Mouse (Mus musculus): Measurements from ENCODE around the gene Kif6.

DNA sequence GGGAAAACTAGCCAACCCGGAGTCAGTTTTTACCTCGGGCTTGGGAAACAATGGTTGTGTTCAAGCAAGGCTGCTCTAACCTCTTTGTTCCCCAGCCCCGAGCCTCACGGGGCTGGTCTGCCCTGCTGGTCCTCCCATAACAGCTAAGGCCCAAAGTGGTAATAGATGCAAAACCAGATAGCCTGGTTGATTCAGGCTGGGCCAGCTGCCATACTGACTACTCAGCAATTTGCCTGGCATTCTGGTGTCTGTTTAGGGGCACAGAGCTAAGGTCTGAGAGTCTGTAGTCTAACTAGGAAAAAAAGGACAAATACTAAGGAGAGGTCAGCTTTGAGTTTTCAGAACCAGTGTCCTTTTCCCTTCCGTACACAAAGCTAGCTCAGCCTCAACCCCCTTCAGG lies 259.8 kb downstream of the Kif6 start:
- TF ChIP-seq CTCF (IDR thresholded peaks at IDR 0.05; ENCODE audit: extremely low read depth, insufficient read length, insufficient replicate concordance, low read depth, low read length) (no peak), POLR2A (IDR thresholded peaks at IDR 0.05; ENCODE audit: low read depth, low read length) (no peak)
